Mouse (Mus musculus): ENCODE measurements around the gene Nob1. TPM values are rescaled to one million over a fixed set of nuclear protein-coding genes. Genes with fewer than 3 reads are reported as not detected.

Nob1 gene
- total RNA-seq (2021), result 10 to 100 TPM; 17.4 to 18.6 TPM
- long read RNA-seq, experiment 1, transcript Nob1-201 (9 exons, 1,658 nt), result major isoform, 20 of 23 reads
- long read RNA-seq, experiment 1, partial matches to known transcripts, result 3 of 23 reads
- long read RNA-seq, experiment 1, other reads (novel, unspliced or antisense), result 0 of 23 reads
- long read RNA-seq, experiment 2, transcript Nob1-201 (9 exons, 1,658 nt), result major isoform, 17 of 26 reads
- long read RNA-seq, experiment 2, partial matches to known transcripts, result 7 of 26 reads
- long read RNA-seq, experiment 2, other reads (novel, unspliced or antisense), result 1 of 26 reads

GRCm38 (mm10) chr8:107424597-107425229 lies at the start of gene Nob1:
Nob1 (minus strand) TSS chr8:107425051.
- peak; percentile 98 for DNase-seq
- intact Hi-C loops (cut with DNase I; ENCODE audit: low total_unique reads), result loop anchor here (5.0 kb wide), 1 partner anchor 37 kb away; no protein-coding TSS in a partner anchor

- intact Hi-C loops (cut with DNase I; ENCODE audit: low total_unique reads), result no loop called here
- DNase-seq, result no peak
These were observed 48.5 kb upstream of the Nob1 start for GRCm38 (mm10) chr8:107473369-107473768.

- no peak for DNase-seq
- intact Hi-C loops (cut with DNase I; ENCODE audit: low total_unique reads), result no loop called here
These were observed 47.7 kb upstream of the Nob1 start for GRCm38 (mm10) chr8:107472403-107473100.

DNA sequence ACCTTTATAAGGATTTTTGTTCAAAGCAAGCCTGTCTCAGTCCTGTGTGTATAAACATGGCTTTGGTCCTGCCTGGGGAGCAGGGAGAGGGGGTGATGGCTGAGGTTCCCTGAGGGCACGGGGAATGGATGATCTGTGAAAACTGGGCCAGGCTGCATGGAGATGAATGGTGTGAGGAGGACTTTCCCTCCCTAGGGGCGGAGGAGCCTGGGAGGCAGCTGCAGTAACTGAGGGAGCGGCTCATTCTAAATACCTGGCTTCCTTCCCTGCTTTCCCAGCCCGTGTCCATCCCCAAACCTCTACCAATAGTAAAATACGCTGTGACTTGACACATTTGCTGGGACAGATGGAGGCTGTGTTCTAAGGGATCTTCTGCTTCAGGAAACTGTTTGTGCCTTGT lies 45.5 kb upstream of the Nob1 start:
- DNase-seq, result no peak
- intact Hi-C loops (cut with DNase I; ENCODE audit: low total_unique reads), result no loop called here

DNA sequence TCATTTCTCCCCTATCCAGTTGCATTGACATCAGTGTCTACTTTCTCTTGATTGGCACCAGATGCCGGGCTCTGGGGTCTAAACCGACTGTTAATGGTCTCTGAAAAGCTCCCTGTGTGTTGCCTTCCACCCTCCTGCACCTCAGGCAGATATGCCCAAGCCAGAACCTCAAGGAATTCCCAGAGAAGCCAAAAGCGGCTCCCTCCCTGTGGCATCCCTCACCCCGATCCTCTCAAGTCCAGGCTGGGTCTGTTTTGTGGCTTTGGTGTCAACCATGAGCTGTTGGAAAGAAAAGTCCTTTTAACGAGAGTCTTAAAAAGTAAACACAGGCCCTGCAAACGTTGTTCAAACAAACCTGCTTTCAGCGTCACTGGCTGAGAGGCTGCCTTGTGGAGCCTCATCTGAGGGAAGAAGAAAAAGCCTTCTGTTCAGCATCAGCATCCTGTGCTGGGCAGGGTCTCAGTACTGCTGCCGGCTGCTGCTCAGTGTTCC lies 44.0 kb upstream of the Nob1 start:
- intact Hi-C loops (cut with DNase I; ENCODE audit: low total_unique reads), result no loop called here

GRCm38 (mm10) chr8:107466642-107467041 lies 41.8 kb upstream of the Nob1 start:
- intact Hi-C loops (cut with DNase I; ENCODE audit: low total_unique reads), result no loop called here
- no peak for DNase-seq

More for the DNA sequence above, 44.0 kb upstream of the Nob1 start:
- no peak for DNase-seq

DNA sequence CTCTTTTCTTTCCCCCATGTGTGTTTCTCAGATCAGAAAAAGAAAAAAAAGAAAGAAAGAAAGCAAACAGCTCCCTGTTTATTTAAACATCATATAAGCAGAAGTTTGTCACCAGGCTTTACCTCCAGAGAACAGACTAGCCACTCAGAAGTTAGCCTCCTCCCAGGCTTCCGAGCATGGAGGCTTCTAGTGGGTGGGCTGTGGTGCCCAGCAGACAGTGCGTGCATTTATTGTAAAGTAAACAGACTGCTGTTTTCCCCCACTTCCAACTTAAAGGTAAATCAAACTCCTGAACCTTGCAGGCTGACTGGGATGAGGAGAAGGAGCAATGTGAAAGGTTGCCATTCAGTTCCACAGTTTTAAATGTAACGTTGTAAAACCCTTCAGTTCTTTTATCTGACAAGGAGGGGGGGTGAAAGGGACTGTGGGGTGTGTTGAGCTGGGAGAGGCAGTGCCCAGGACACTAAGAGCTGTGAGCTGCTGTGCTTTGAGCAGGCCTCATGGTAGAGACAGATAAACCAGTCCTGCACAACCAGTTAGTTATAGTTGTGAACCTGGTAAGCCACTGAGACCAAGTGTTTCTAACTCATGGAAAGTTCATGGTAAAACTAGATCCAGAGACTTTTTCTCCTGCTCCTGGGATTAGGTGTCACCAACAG lies 40.6 kb upstream of the Nob1 start:
- intact Hi-C loops (cut with DNase I; ENCODE audit: low total_unique reads), result no loop called here
- no peak for DNase-seq

DNA sequence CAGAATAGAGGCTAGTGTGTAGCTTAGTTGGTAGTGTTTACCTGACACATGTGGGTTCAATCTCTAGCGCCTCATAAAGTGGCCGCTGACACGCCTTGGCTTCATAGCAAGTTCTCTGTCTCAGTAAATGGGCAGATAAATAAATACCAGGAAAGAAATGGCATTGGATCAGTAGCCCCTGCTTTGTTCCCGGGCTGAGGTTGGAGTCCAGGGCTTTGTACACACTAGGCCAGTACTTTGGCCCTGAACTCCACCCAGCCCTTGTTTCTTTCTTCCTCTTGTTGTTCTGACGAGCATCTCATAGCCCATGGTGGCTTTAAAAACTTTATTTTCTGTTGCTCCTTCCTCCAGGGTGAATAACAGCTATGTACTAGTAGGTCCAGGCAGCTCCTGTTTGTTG lies 37.6 kb upstream of the Nob1 start:
- no peak for DNase-seq
- intact Hi-C loops (cut with DNase I; ENCODE audit: low total_unique reads), result no loop called here

DNA sequence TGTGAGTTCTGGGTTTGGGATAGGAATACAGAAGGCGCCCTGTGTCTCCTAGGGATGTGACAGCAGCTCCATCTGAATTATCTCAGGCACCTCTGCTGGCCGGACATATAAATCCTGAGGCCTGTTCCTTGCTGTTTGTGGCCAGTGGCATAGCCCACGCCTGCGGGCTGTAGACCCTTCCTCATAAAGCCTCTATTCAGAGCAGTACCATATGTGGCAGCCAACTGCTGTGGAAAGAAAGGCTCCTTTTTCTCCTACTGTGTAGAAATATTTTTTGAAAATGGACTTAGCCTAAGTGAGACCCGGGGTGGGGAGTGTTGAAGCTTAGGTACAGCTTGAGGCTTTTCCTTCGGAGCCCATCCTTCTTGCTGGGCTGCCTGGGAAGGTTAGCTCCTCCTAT lies 33.4 kb upstream of the Nob1 start:
- intact Hi-C loops (cut with DNase I; ENCODE audit: low total_unique reads), result no loop called here
- no peak for DNase-seq

DNA sequence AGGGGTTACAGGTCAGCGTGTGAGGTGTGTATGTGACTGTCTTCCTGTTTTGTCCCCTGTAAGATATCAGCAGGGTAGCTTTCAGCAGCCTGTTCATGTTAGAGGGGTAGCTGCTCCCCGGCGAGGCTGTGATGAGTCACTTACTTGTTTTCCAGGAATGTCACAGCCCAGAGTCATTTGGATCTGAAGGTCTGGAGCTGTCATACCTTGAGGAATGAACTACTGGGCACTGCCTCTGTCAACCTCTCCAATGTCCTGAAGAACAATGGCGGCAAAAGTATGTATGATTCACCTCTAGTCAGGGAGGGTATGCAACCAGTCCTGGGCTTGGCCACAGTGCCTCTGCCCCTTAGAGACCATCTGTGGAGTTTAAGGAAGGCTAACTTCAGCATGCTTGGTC lies 32.9 kb upstream of the Nob1 start:
- DNase-seq, result no peak
- intact Hi-C loops (cut with DNase I; ENCODE audit: low total_unique reads), result loop anchor here (2.0 kb wide), 1 partner anchor 119 kb away; no protein-coding TSS in a partner anchor

GRCm38 (mm10) chr8:107455268-107455667 lies 30.4 kb upstream of the Nob1 start:
- intact Hi-C loops (cut with DNase I; ENCODE audit: low total_unique reads), result no loop called here
- DNase-seq, result peak; percentile 27

DNA sequence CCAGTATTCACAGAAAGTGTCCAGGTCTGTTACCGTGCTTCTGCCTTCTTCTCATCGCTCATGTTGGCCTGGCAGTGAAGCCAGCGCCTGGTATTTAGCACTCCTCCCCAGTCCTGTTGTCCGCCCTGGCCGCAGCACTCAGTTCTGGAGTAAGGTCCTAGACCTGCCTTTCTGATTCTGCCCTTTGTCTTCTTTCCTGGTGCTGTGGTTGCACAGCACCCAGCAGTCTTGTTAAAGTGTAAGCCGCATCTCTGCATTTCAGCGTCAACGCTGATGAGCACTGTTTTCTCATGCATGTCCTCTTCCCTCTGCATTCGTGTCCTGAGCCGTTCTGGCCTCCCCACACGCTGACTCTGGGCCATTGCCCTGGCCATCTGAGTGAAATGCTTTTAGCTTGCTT lies 28.5 kb upstream of the Nob1 start:
- no peak for DNase-seq
- intact Hi-C loops (cut with DNase I; ENCODE audit: low total_unique reads), result no loop called here

- no peak for DNase-seq
- intact Hi-C loops (cut with DNase I; ENCODE audit: low total_unique reads), result no loop called here
These were observed 26.7 kb upstream of the Nob1 start for GRCm38 (mm10) chr8:107451414-107452066.

- no peak for DNase-seq
- intact Hi-C loops (cut with DNase I; ENCODE audit: low total_unique reads), result no loop called here
These were observed 24.8 kb upstream of the Nob1 start for GRCm38 (mm10) chr8:107449655-107450054.

GRCm38 (mm10) chr8:107449130-107449529 lies 24.3 kb upstream of the Nob1 start:
- DNase-seq, result no peak
- intact Hi-C loops (cut with DNase I; ENCODE audit: low total_unique reads), result no loop called here

- no peak for DNase-seq
- intact Hi-C loops (cut with DNase I; ENCODE audit: low total_unique reads), result no loop called here
These were observed 23.6 kb upstream of the Nob1 start for GRCm38 (mm10) chr8:107448382-107448889.

DNA sequence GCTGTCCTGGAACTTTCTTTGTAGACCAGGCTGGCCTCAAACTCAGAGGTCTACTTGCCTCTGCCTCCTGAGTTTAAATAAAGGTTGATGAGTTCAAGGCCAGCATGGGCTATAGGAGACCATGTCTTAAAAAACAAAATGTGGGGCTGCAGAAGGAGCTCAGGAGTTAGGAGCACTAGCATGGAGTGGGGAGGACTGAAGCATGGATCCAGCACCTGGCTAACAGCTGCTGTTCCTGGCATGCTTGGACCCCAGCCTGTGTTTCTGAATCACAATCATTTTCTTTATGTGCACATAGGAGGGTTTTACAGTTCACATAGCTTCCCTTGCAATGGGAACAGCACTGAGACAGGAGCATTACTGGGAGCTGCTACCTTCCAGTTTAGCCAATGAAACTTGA lies 22.9 kb upstream of the Nob1 start:
- intact Hi-C loops (cut with DNase I; ENCODE audit: low total_unique reads), result no loop called here
- DNase-seq, result no peak

DNA sequence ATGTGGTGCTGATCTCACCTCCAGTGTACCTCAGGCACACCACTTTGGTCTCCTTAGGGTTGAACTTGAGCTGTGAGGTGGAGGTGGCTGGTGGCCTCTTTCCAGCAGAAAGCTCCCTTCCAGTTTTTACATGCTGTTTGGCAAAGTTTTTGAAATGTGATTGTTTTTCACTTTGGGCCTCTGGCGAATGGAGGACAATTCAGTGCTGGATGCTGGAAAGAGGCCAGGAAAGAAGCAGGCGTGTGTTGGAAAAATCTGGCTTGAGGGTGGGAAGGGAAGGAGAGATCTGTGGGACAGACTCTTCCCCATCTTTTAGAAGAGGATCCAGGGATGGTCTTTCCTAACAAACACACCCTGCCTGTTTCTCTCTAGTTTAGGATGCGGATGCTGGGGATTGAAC lies 19.8 kb upstream of the Nob1 start:
- intact Hi-C loops (cut with DNase I; ENCODE audit: low total_unique reads), result no loop called here
- DNase-seq, result peak; percentile 26

DNA sequence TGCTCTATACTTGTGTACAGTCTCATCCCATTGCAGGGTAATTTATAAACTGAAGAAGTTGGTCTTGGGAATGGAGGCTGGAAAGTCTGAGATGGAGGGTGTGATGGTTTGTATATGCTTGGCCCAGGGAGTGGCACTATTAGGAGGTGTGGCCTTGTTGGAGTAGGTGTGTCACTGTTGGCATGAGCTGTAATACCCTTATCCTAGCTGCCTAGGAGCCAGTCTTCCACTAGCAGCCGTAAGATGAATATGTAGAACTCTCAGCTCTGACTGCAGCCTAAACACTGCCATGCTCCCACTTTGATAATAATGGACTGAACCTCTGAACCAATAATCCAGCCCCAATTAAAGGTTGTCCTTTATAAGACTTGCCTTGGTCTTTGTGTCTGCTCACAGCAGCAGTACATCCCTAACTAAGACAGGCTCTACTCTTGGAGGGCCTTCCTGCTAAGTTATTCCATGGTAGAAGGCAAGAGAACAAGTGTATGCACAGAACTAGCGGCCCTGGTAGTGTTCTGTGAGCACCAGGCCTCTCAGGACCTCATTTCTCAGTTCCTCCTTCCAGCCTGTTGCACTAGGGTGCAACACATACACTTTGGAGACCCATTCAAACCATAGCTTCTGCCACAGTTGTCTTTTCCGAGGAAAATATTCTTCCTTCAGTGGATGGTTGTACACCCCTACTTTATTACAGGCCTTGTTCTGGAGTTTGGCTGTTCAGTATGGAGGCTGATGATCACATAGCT lies 15.2 kb upstream of the Nob1 start:
- intact Hi-C loops (cut with DNase I; ENCODE audit: low total_unique reads), result loop anchor here (10.0 kb wide), 1 partner anchor 335 kb away; no protein-coding TSS in a partner anchor
- DNase-seq, result no peak

All from gastrocnemius, postnatal 14 days (tissue).